Mouse (Mus musculus) right cerebral cortex, postnatal 36 days (tissue): ENCODE results near the gene Hes6.

Experiments used
- DNase-seq, 2 experiments: peaks; one replicate each; pipeline ENCODE4 v3.0.0; 2022; ENCODE audit warnings: low spot score in 2 of 2, mixed read lengths in 1 of 2

Gene Hes6

DNA sequence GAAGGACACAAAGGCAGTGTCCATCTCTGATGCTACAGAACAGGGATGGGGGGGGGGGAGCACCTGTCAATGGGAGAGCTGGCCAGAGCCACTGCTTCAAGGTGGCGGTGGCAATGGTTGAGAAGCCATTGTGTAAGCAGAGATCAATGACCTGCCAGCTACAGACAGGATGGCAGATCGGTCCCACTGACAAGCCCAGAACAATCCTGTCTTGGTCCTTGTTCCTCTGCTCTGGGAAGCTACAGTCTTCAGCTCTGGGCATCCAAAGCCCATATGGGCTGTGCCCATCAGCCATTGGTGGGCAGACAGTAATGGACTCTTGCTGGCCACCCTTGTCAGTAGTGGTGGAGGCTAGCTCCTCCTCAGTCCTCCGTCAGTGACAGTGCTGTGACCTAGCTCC is 28.0 kb upstream of the Hes6 start:
- no peak for DNase-seq

GRCm38 (mm10) chr1:91439776-91440175 is 25.9 kb upstream of the Hes6 start:
- DNase-seq, result no peak

DNA sequence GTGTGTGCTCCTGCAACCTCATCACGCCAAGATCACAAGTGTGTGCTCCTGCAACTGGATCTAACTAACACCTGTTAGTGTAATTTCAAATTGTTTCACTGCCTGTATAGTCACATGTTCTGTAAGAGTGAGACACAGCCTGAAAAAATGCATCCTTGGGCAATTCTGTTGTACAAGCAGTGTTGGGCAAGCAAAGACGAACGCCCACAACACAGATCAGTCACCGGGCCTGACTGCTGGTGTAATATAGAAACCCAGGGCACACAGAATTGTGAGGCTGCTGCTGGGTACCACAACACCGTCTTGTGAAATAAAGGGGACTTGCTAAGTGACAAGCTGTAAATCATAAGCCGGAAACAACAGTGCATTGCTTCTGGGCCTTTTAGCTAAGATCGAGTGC is 23.7 kb upstream of the Hes6 start:
- no peak for DNase-seq

- DNase-seq, result no peak
Measured at GRCm38 (mm10) chr1:91437083-91437400, 23.2 kb upstream of the Hes6 start.

DNA sequence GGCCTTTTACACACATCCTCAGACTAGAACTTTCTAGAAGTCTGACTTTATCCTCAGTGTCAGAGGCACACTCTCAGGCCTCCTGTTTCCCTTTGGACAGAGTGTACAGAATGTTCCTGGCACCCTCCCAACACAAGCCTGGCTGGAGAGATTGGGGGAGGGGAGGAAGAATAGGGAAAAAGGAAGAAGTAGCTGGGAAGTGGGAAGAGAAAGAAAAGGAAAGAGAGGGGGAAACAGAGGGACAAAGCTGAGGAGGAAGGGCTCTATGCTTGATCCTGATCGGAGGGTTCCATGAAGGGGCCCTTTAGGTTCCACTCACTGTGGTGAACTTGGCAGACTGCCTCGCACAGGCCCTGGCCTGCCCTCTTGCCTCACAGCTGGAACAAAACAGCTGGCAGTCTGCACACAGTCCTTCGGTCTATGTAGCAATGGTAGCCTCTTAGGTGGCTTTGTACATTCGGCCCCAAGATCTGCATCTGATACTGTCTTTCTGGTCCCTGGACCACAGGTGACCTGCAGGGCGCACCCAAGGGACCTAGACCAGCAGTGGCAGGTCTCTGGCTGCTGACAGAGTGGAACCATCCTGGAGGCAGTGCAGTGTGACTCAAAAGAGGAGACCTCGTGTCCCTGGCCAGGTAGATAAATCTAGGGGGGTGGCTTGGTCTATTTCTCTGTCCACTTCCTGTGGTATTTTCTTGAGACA is 22.7 kb upstream of the Hes6 start:
- DNase-seq, result no peak

DNA sequence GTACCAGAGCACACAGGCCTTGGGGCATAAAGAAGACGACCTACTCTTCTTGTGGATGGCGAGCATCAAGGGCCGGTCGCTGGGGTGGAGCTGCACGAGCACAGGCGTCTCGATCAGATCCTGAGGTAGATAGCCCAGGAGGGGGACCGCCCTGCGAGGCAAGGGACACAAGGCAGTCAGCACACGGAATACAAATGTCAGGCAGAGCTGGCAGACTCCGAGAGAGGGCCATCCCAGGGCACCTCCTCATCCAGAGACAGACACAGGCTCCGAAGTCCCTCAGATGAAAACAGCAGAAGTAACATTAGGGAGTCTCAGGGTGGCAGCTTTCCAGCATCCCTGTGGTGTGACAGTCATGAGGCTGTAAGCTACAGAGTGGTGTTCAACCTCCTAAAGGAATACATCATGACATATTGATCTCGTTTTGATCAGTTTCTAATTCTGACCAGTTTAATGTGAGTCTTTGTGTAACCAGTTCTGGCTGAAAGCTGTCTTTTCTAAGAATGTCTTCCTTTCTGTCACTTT is 21.8 kb upstream of the Hes6 start:
- no peak for DNase-seq

- no peak for DNase-seq
Measured at GRCm38 (mm10) chr1:91434905-91435304, 21.1 kb upstream of the Hes6 start.

DNA sequence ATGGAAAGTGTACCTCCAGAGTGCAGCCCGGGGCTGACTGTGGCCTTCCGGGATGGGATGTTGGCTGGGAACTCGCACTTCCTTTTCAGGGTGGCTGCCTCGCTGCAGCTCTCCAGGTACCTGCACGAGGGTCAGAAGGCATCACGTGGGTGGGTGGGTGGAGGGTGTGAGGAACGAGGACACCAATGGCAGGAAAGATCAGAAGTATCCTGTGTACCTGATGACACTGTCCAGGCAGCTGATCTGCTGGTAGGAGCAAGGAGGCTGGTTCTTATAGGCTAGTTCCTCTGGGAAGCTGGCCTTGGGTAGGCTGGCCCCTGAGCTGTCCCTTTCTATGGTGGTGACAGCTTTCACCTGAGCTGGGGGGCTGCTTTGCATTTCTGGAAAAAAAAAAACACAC is 16.9 kb upstream of the Hes6 start:
- no peak for DNase-seq

DNA sequence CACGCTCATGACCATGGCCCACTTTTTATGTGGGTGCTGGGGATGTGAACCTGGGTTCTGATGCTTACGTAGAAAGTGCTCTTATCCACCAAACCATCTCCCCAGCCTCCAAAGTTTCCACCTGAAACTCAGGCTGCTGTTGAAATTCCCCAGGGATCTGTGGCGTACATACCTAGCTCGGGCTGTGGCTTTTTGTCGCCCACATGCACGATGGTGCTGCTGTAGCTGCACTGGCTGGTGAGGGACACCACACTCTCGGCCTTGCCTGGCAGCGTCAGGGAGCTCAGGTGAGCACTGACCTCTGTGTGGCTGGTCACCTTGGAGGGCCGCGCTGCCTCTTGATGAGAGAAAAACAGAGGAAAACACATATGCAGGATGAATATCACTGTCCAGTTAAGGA is 15.4 kb upstream of the Hes6 start:
- no peak for DNase-seq

DNA sequence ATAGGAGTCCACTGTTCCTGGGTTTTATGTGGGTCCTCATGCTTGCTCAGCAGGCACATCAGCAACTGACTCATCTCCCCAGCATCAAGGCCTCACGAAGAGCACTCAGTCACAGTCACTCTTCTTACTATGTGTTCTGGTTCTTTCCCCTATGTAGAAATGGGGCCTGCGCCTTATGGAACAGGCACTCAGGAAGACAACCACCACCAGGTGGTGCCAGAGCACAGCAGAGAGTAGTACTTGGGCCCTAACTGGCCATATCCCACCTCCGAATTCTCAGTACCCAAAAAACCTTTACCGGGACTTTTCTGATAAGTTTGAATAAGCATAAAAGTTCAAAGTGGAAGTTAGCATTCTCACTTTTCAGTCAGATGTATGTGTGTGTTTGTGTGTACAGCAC is 14.8 kb upstream of the Hes6 start:
- DNase-seq, result peak; percentile 47 to 72

GRCm38 (mm10) chr1:91426397-91426796 is 12.6 kb upstream of the Hes6 start:
- no peak for DNase-seq

DNA sequence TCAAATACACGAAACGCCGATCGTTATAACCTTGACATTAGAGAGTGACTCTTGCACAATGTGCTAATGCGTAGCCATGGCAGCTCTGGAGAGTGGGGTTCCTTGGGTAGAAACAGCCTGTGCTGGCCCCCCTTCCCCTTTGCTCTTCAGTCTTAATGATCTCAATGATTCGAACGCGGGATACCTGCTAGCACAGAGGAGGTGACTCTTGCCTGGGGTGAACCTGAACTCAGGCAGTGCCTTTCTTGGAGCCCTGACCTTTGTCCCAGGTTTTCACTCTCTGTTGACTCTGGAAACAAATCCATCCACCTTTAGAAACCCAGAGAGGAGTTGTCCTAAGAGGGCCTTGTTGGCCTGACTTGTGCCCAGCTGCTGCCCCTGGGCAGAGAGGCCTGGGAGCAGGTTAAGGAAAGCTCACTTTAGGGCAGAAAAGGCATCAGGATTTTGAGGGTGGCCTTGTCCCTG is 6.8 kb upstream of the Hes6 start:
- DNase-seq, result no peak

GRCm38 (mm10) chr1:91419862-91420600 is 6.2 kb upstream of the Hes6 start:
- DNase-seq, result no peak

- no peak for DNase-seq
Measured at GRCm38 (mm10) chr1:91417991-91418390, 4.2 kb upstream of the Hes6 start.

DNA sequence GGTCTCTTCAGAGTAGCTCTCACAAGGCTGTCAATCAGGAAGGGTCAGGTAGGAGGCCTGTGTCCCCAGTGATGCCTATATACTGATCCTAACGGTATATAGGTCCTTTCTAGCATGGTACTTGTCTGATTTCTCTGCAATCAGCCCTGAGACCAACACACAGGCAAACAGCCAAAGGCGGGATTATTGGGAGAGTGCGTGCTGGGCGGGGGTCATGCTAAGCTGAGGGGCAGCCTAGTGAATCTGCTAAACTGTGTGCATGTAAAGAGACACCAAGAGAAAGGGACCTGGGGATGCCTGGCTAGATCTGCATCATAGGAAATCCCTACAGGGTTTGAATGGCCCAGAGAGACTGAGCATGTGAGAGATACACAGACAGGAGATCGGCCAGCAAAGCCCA is 1.5 kb upstream of the Hes6 start:
- DNase-seq, result no peak

DNA sequence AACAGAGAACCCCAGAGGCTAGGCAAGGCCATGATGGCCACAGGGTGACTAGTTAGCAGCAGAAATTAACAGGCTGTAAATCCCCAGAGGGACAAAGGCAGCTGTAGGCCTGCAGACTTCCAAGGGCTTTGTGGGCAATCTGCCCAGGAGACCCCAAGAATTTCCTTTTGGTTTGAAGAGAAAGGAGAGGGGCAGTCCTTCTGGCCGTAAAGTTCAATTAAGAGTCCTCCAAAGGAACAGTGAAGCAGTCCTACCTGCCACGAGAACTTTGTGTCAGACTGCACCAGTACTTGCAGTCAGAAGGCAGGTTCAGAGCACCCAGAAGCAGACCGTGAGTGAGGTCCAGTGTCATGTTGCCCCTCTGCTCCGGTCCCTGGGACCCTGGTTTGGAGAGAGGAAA is 1.1 kb upstream of the Hes6 start:
- DNase-seq, result no peak

DNA sequence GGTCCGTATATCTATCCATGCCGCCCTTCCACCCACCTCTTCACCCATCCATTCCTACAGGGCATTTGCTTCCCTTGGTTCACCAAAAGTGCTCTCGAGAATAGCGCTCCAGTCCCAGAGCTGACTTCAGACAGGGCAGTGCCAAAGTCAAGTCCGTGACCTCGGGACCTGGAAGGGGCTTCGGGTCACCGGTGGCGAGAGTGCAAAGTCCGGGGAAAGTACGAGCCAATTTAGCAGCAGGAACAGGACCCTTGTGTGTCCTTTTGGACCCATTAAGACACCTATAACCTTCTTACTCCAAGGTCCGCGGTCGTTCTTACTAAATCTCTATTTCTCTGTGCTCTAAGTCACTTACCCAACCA is 321 bp downstream of the Hes6 start:
- no peak for DNase-seq

DNA sequence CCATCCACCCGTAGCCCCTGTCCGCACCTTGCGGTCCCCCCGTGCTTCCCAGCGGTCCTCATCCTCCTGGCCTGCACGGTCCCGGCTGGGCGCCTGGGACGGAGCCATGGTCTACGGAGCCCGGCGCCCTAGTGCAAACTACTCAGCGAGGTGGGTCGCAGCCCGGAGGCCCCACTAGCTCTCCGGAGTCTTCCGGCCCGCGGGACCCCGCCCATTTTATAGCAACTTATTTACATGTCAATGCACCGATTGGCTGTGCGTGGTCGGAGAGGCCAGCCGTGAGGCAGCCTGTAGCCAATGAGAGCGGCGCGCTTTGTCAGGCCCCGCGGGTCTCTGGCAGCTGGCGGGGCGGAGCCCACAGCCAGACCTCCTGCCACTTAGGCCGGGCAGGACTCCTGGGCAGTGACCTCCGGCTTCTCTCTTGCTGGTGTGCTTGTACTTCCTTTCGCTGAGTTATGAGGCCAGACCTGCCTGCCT is 770 bp downstream of the Hes6 start:
- peak; percentile 92 to 93 for DNase-seq

DNA sequence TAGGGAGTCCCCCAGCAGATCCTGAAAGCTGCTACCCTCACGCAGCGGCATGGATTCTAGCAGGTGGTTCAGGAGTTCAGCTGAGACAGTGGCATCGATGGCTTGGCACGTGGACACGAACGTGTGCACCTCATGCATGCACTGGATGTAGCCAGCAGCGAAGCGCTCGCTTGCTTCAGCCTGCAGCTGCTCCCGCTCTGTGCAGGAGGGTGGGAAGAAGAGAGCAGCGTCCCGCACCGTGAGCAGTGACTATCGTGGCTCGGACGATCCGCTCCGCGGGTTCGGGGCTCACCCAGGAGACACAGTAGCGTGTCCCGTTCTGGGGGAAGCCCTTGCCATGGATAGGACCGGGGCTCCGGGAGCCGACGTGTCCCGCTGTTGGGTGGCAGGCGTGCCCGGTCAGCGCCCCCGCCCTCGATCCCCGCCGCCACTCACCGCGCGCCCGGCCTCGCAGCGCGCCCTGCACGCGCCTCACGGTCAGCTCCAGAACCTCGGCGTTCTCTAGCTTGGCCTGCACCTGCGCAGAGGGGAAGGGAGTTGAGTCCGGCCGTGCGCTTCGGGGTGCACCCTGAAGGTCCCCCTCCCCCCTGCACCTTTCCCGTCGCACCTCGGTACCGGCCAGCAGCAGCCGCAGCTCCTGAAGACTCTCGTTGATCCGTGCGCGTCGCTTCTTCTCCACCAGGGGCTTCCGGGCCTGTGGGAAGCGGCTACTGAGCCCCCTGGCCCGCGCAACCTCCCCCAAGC is 1.4 kb downstream of the Hes6 start:
- DNase-seq, result no peak

GRCm38 (mm10) chr1:91411631-91412285 is 2.1 kb downstream of the Hes6 start:
- DNase-seq, result no peak

- no peak for DNase-seq
Measured at GRCm38 (mm10) chr1:91407819-91408218, 6.0 kb downstream of the Hes6 start.
